Mouse (Mus musculus) heart, embryonic 14.5 days (tissue): Measurements from ENCODE around the gene Fmo2. TPM values are rescaled to one million over a fixed set of nuclear protein-coding genes. Genes with fewer than 3 reads are reported as not detected.

ENCODE experiments used
- ATAC-seq: fragments of 200-750 bp; cut with Nextera tagmentation; 2 replicates; pipeline ENCODE4 v1.8.0; 2017; ENCODE audit warnings: low read depth, moderate TSS enrichment; ENCODE audit not compliant: insufficient number of reproducible peaks, insufficient read depth, low FRiP score
- H3K27ac ChIP-seq, 2 experiments: fragments of 200-500 bp in 1 of 2; fragments of 300-500 bp in 1 of 2; sonication (generic) in 1 of 2; replicated peaks in 1 of 2; 2 replicates each; pipeline ENCODE4 v1.5.1; 2012 to 2014; ENCODE audit warnings: low read depth in 2 of 2, low read length in 2 of 2, control low read depth in 1 of 2, mild to moderate bottlenecking in 1 of 2, mixed read lengths in 1 of 2; ENCODE audit not compliant: control insufficient read depth in 1 of 2, insufficient read depth in 1 of 2
- H3K27me3 ChIP-seq: fragments of 300-500 bp; sonication (generic); 2 replicates; pipeline ENCODE4 v1.6.1; 2014; ENCODE audit warnings: mild to moderate bottlenecking, low read length, control low read depth; ENCODE audit not compliant: control insufficient read depth, insufficient read depth
- H3K36me3 ChIP-seq: fragments of 300-500 bp; sonication (generic); 2 replicates; pipeline ENCODE4 v1.6.1; 2014; ENCODE audit warnings: mild to moderate bottlenecking, control low read depth, low read length, mixed read lengths; ENCODE audit not compliant: control insufficient read depth, insufficient read depth
- H3K4me1 ChIP-seq, 2 experiments: fragments of 200-500 bp in 1 of 2; fragments of 300-500 bp in 1 of 2; sonication (generic) in 1 of 2; 2 replicates each; pipeline ENCODE4 v1.6.1; 2012 to 2014; ENCODE audit warnings: low read length in 2 of 2, control low read depth in 1 of 2, mixed read lengths in 1 of 2; ENCODE audit not compliant: control insufficient read depth in 2 of 2, insufficient read depth in 2 of 2
- H3K4me2 ChIP-seq: fragments of 300-500 bp; sonication (generic); 2 replicates; pipeline ENCODE4 v1.6.1; 2014; ENCODE audit warnings: mild to moderate bottlenecking, low read length
- H3K4me3 ChIP-seq, 2 experiments: fragments of 200-500 bp in 1 of 2; fragments of 300-500 bp in 1 of 2; sonication (generic) in 1 of 2; 2 replicates each; pipeline ENCODE4 v1.5.1; 2012 to 2014; ENCODE audit warnings: low read length in 2 of 2, mild to moderate bottlenecking in 2 of 2, control low read depth in 1 of 2, low read depth in 1 of 2, moderate library complexity in 1 of 2; ENCODE audit not compliant: control insufficient read depth in 1 of 2, insufficient read depth in 1 of 2
- H3K9ac ChIP-seq: fragments of 300-500 bp; sonication (generic); 2 replicates; pipeline ENCODE4 v1.6.1; 2014; ENCODE audit warnings: mild to moderate bottlenecking, low read length
- H3K9me3 ChIP-seq: fragments of 300-500 bp; sonication (generic); 2 replicates; pipeline ENCODE4 v1.6.1; 2016; ENCODE audit warnings: low read length, control low read depth; ENCODE audit not compliant: control insufficient read depth
- WGBS: fragments of 180-500 bp; shearing (Covaris S2); extraction: QIAGEN DNeasy Blood & Tissue Kit; methylation state at CpG from one replicate; pipeline ENCODE4 v1.1.7; 2014; 5-methylcytosine and 5-hydroxymethylcytosine counted together
- polyA plus RNA-seq: library from polyadenylated mRNA; unstranded; fragments of >200 nt; fragmentation: Nextera tagmentation; extraction: Ambion mirVana; gene quantifications from 2 replicates; pipeline ENCODE4 v1.2.1, GENCODE M21; 2014

Fmo2 gene
- polyA plus RNA-seq, 1 experiment from 2014 or later, result 8.3 TPM

DNA sequence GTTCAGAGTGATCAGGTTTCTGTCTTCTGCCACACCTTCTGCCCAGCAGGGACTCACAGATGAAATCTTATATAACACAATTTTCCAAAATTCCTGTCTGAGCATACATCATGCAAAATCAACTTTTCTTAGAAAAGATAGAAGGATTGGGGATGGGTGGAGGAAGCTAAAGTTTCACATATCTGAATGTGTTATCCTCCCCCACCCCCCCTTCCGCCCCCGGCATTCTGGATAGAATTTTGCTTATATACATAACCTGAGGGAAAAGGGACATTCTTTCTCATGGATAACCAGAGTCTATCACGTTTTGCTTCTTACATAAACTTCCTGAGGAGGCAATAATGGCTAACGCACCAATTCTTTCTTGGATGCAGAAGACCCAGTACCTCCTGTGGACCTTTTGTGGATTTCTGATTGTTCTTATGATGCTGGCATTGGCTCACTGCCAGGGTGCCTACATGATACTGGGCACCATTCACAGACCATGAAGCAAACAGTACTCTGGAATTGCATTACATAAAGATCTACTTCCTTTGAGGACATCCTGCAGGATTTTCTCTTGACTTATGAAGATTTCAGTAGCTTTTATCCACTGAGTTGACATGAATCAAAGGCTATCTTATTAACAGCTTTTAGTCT lies 36.0 kb upstream of the Fmo2 start:
- Histone ChIP-seq H3K9me3 (no peaks in the 10 kb centered on the region), H3K9ac (no peak overlapping the region), H3K27ac (no peak overlapping the region), H3K4me3 (no peak overlapping the region), H3K4me2 (no peak overlapping the region), H3K36me3 (no peaks in the 10 kb centered on the region), H3K4me1 (no peaks in the 10 kb centered on the region), H3K27me3 (no peaks in the 10 kb centered on the region)
- ATAC-seq, result no peak
- 60% methylated on average over 4 of the region's 4 CpGs for WGBS

DNA sequence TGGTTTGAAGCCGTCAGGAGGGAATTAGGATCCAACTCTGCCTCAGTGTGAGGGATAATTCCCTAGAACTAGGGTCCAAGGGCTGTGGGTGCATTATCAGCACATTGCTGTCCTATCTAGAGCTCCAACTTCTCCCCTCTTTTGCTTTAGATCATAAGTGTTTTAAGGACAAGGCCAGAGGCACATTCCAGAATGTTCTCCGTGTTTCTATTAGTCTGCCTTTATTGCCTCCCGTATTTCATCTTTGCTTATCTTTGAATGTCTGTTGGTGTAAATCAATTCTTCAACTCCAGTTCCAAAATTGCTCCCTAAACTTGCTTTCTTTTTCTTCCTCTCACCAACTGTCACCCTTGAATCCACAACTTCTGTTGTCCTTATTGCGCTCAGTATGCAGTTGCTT lies 33.9 kb upstream of the Fmo2 start:
- Histone ChIP-seq H3K27me3 (no peaks in the 10 kb centered on the region), H3K36me3 (no peaks in the 10 kb centered on the region), H3K9me3 (no peaks in the 10 kb centered on the region), H3K4me3 (no peak overlapping the region), H3K27ac (no peak overlapping the region), H3K9ac (no peak overlapping the region), H3K4me2 (no peak overlapping the region), H3K4me1 (no peaks in the 10 kb centered on the region)
- 74% methylated on average over 4 of the region's 4 CpGs for WGBS
- ATAC-seq, result no peak

- Histone ChIP-seq H3K4me2 (no peak overlapping the region), H3K27me3 (no peaks in the 10 kb centered on the region), H3K9me3 (no peaks in the 10 kb centered on the region), H3K27ac (no peak overlapping the region), H3K9ac (no peak overlapping the region), H3K4me3 (no peak overlapping the region), H3K36me3 (no peaks in the 10 kb centered on the region), H3K4me1 (no peaks in the 10 kb centered on the region)
- ATAC-seq, result no peak
- WGBS, result 82% methylated on average over 5 of the region's 5 CpGs
Observed at GRCm38 (mm10) chr1:162931880-162932279, 33.4 kb upstream of the Fmo2 start.

GRCm38 (mm10) chr1:162931310-162931875 lies 32.9 kb upstream of the Fmo2 start:
- no peak overlapping the region for H3K9ac ChIP-seq
- no peaks in the 10 kb centered on the region for H3K4me1 ChIP-seq
- no peak for ATAC-seq
- no peak overlapping the region for H3K4me2 ChIP-seq
- 62% methylated on average over 4 of the region's 4 CpGs for WGBS
- no peaks in the 10 kb centered on the region for H3K36me3 ChIP-seq
- H3K27ac ChIP-seq, result no peak overlapping the region
- no peak overlapping the region for H3K4me3 ChIP-seq
- H3K27me3 ChIP-seq, result no peaks in the 10 kb centered on the region
- no peaks in the 10 kb centered on the region for H3K9me3 ChIP-seq

- Histone ChIP-seq H3K9me3 (no peaks in the 10 kb centered on the region), H3K4me3 (no peak overlapping the region), H3K27ac (no peak overlapping the region), H3K27me3 (no peaks in the 10 kb centered on the region), H3K36me3 (no peaks in the 10 kb centered on the region), H3K4me2 (no peak overlapping the region), H3K9ac (no peak overlapping the region), H3K4me1 (no peaks in the 10 kb centered on the region)
- no peak for ATAC-seq
- WGBS, result 41% methylated on average over 2 of the region's 2 CpGs
Observed at GRCm38 (mm10) chr1:162930631-162931030, 32.1 kb upstream of the Fmo2 start.

- no peaks in the 10 kb centered on the region for H3K36me3 ChIP-seq
- no peak for ATAC-seq
- no peaks in the 10 kb centered on the region for H3K4me1 ChIP-seq
- no peaks in the 10 kb centered on the region for H3K9me3 ChIP-seq
- no peaks in the 10 kb centered on the region for H3K27me3 ChIP-seq
- no peak overlapping the region for H3K4me3 ChIP-seq
- H3K4me2 ChIP-seq, result no peak overlapping the region
- no peak overlapping the region for H3K9ac ChIP-seq
- H3K27ac ChIP-seq, result no peak overlapping the region
- 73% methylated on average over 3 of the region's 3 CpGs for WGBS
Observed at GRCm38 (mm10) chr1:162929146-162929545, 30.6 kb upstream of the Fmo2 start.

GRCm38 (mm10) chr1:162925121-162925520 lies 26.6 kb upstream of the Fmo2 start:
- Histone ChIP-seq H3K4me2 (no peak overlapping the region), H3K27ac (no peak overlapping the region), H3K4me3 (no peak overlapping the region), H3K9ac (no peak overlapping the region), H3K4me1 (no peaks in the 10 kb centered on the region), H3K36me3 (no peaks in the 10 kb centered on the region), H3K9me3 (no peaks in the 10 kb centered on the region), H3K27me3 (no peaks in the 10 kb centered on the region)
- ATAC-seq, result no peak
- 50% methylated on average over 1 of the region's 1 CpGs for WGBS

DNA sequence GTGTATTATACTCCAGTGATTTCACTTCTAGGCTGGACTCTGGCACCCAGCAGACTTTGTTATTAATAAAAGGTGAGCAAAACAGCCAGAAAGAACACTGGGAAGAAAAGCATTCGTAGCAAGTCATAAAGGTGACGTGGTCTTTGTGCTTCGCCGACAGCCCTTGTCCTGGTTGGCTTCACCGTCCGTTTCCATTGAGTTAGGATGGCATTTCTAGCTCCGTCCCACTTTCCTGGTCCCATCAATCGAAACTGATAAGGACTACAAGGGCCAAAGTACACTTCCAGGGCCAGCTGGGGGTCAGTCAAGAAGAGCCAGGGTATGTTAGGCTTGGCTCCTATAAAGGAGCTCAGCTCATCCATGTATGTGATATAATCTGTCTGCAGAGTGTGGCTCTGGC lies 18.1 kb upstream of the Fmo2 start:
- no peak overlapping the region for H3K27ac ChIP-seq
- no peaks in the 10 kb centered on the region for H3K36me3 ChIP-seq
- H3K4me3 ChIP-seq, result no peak overlapping the region
- no peak for ATAC-seq
- H3K9ac ChIP-seq, result no peak overlapping the region
- H3K9me3 ChIP-seq, result no peaks in the 10 kb centered on the region
- H3K4me1 ChIP-seq, result no peaks in the 10 kb centered on the region
- WGBS, result 67% methylated on average over 8 of the region's 8 CpGs
- no peak overlapping the region for H3K4me2 ChIP-seq
- H3K27me3 ChIP-seq, result no peaks in the 10 kb centered on the region
